ENCODE assay signal across 19 mouse cellular contexts in genomic region chr5:74925769-74926168, GRCm38 (mm10).
"Had no signal": no experiment of that assay in that cellular context is flagged by ENCODE, and none has a peak within 500 bp of the region (broad histone marks: within the 10 kb centered on the region; RNA-seq: fewer than 3 reads in every experiment).

No protein-coding gene starts in this region.

- ATAC-seq: liver, postnatal 0 days; midbrain, embryonic 15.5 days had no signal

- H3K9ac ChIP-seq: limb, embryonic 12.5 days; limb, embryonic 15.5 days; liver, embryonic 14.5 days; liver, postnatal 0 days; lung, embryonic 14.5 days; midbrain, embryonic 12.5 days; midbrain, embryonic 15.5 days; neural tube, embryonic 13.5 days; stomach, embryonic 15.5 days had no signal

- DNase-seq: kidney, adult 9 months; kidney, postnatal 14 days; kidney, postnatal 4 days; left cerebral cortex, postnatal 4 days; liver, postnatal 0 days; lung, embryonic 14.5 days; lung, postnatal 10 days; lung, postnatal 36 days; retina, postnatal 1 day; right cerebral cortex, postnatal 25 days; spleen, adult 18-20 months; thymus, postnatal 25 days had no signal

- H3K36me3 ChIP-seq: limb, embryonic 12.5 days; limb, embryonic 15.5 days; midbrain, embryonic 12.5 days; midbrain, embryonic 15.5 days; neural tube, embryonic 13.5 days; stomach, embryonic 15.5 days had no signal

- H3K27me3 ChIP-seq: limb, embryonic 12.5 days; limb, embryonic 15.5 days; midbrain, embryonic 12.5 days; midbrain, embryonic 15.5 days; neural tube, embryonic 13.5 days; stomach, embryonic 15.5 days had no signal

- H3K27ac ChIP-seq: limb, embryonic 12.5 days; limb, embryonic 15.5 days; liver, embryonic 14.5 days; midbrain, embryonic 12.5 days; midbrain, embryonic 15.5 days; neural tube, embryonic 13.5 days; stomach, embryonic 15.5 days had no signal

- H3K4me1 ChIP-seq: midbrain, embryonic 12.5 days; midbrain, embryonic 15.5 days; neural tube, embryonic 13.5 days had no signal

- H3K4me3 ChIP-seq: limb, embryonic 12.5 days; limb, embryonic 15.5 days; midbrain, embryonic 12.5 days; midbrain, embryonic 15.5 days; neural tube, embryonic 13.5 days; stomach, embryonic 15.5 days had no signal
